Mouse (Mus musculus) right cerebral cortex, postnatal 36 days (tissue): ENCODE results near the gene Usp28.
"Not testable (repeated sequence)": the region's sequence is repeated elsewhere in the genome, so short reads cannot be mapped to it uniquely, and the experiment has no call there.

Experiments
- DNase-seq, 2 experiments: peaks; one replicate each; pipeline ENCODE4 v3.0.0; 2022; ENCODE audit warnings: low spot score in 2 of 2, mixed read lengths in 1 of 2

Usp28 gene

GRCm38 (mm10) chr9:48984845-48985707, at the start of gene Usp28:
Usp28 (plus strand) TSS chr9:48985375.
- DNase-seq = peak; percentile 95

DNA sequence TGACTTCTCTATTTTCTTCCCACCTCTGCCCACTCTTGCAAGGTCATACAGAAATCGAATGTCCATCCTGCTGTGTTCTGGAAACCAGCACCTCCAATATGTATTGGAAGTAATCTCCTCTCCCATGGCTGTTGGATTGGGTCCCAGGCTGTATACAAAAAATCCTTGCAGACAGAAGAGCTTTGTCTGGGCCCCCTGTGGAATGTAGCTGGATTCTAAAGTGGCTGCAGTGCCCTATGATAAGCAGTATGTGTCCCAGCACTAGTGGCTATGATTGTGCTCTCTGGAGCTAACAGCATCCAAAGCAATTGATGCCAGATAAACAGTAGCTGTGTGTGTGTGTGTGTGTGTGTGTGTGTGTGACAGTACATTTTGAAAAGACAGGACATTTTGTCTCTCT, 42.8 kb upstream of the Usp28 start:
- no peak for DNase-seq

DNA sequence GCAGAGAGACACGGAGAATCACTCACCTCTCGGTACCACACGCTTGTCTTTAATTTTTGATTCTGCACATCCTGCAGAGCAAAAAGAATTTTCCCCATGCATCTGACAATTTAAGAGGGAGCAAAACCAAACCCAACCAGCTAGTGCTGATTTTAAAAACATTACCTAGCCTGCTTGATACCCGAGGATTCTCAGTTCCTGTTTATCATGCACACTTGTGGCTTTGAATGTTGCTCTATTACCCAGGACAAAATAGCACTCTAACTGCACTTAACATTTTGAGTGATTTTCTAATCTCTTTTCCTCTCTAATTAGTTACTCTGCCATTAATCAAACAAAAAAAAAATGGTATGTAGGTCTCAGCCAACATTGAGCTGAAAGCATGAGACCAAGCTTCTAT, 37.6 kb upstream of the Usp28 start:
- DNase-seq = no peak

DNA sequence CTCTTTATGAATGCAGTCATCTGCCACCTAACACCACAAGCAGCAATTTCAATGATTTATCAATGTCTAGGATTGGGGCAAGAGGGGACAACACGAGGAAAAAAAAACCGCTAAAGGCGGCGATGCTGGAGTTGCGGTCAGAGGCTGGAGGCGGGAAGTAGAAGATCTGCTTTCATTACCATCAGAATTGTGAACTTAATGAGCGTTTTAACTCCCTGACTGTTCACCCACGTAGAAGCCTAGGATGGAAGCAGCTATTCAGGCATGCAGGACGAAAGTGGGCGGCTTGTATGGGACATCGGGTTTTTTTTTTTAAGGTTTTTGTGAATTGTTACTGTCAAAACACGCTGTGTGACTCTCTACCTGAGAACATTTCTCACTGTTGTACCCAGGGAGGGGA, 23.9 kb upstream of the Usp28 start:
- no peak for DNase-seq

- DNase-seq = no peak
Observed at GRCm38 (mm10) chr9:48962131-48962530, 23.0 kb upstream of the Usp28 start.

DNA sequence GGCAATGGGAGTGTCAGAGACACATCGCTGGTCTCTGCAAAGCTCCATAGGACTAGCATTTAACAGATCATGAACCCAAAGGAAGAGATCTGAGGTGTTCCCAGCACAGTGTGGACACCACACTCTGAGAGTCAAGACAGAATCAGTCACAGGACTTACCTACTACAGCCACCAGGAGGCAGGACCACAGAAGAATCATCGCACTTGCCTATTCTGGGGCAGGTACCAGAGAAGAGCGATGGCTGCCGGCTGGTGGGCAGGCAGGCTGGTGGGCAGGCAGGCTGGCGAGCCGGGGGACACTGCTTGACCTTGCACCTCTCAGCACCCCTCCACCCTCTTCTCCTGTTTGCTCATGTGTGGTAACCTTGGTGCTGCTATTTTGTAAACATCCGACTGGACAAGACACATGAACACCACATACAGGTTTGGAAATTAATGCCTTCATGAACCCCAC, 20.6 kb upstream of the Usp28 start, which contains the start of gene Htr3b:
TSS of gene Htr3b (minus strand) at position 404 of the 454 bp plus-strand sequence.
- DNase-seq = no peak

DNA sequence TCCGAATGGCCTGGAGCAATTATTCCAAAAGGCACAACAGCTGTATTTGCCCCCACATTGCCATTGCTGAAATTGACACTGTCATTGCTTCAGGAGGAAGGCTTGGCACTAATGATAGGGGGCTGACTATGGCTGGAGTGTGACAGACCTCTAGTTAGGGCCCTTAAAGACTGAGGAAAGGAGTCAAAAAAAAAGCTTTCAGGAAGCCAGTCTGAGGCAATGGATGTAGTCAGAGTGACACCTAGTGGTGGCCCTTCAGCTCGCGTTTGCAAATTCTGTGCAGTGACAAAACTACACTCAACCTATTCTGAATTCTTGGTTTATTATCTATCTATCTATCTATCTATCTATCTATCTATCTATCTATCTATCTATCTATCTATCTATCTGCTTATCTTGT, 12.7 kb upstream of the Usp28 start:
- DNase-seq = peak; percentile 34 to 40

- DNase-seq = no peak
Observed at GRCm38 (mm10) chr9:48976661-48977355, 8.4 kb upstream of the Usp28 start.

GRCm38 (mm10) chr9:48980371-48980770, 4.8 kb upstream of the Usp28 start:
- DNase-seq = no peak

DNA sequence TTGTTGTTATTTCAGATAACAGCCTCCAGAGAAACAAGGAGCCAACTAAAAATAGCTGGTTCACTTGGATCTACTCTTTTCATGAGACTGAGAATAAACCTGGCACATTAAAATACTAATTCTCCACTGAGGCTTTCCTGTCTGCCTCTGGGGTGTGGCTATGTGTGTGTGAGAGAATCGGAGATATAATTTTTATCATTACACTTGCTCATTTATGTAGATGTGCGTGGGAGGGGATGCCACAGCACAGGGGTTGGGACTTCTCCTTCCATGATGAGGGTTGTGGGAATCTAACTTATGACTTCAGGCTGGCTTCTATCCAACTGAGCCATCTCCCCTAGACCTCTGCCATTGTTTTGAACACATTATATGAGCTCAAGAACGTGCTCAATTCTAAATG, 4.4 kb upstream of the Usp28 start:
- DNase-seq = no peak

- DNase-seq = no peak
Observed at GRCm38 (mm10) chr9:48981827-48982226, 3.3 kb upstream of the Usp28 start.

DNA sequence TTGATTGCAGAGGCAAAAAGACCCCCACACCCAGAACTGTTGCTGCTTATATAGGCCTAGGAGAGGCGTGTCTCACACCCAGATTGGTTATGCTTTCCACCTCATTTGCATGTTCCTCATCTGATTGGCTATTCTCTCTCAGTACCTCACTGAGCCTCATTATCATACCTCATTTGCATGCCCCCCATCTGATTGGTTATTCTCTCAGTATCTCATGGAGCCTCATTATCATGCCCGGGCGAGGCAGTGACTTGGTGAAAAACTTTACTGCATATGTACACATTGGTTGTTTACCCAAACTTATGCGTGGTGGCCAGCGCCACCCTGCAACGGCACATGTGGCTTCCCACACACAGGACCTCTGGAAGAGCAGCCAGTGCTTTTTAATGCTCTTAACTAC, 1.4 kb upstream of the Usp28 start:
- not testable (repeated sequence) for DNase-seq

- DNase-seq = no peak
Observed at GRCm38 (mm10) chr9:48984320-48984844, 793 bp upstream of the Usp28 start.

DNA sequence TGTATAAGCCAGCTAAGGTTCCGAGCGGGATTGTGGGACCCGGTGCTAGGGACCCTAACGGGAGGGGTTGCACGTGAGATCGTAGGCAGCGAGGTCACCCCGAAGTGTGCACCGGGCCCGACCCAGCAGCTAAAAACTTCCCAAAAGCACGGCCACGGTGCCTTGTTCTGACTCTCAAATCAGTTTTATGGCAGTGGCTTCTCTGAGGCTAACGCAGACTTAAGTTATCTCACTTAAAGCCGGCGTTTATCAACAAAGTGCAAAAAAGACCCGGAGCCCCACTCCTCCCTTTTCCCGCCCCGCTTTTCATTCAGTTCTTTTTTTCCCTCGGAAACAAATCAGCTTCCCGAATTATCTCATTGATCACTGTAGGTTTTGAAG, 523 bp downstream of the Usp28 start:
- no peak for DNase-seq

- DNase-seq = no peak
Observed at GRCm38 (mm10) chr9:48986616-48987141, 1.5 kb downstream of the Usp28 start.

DNA sequence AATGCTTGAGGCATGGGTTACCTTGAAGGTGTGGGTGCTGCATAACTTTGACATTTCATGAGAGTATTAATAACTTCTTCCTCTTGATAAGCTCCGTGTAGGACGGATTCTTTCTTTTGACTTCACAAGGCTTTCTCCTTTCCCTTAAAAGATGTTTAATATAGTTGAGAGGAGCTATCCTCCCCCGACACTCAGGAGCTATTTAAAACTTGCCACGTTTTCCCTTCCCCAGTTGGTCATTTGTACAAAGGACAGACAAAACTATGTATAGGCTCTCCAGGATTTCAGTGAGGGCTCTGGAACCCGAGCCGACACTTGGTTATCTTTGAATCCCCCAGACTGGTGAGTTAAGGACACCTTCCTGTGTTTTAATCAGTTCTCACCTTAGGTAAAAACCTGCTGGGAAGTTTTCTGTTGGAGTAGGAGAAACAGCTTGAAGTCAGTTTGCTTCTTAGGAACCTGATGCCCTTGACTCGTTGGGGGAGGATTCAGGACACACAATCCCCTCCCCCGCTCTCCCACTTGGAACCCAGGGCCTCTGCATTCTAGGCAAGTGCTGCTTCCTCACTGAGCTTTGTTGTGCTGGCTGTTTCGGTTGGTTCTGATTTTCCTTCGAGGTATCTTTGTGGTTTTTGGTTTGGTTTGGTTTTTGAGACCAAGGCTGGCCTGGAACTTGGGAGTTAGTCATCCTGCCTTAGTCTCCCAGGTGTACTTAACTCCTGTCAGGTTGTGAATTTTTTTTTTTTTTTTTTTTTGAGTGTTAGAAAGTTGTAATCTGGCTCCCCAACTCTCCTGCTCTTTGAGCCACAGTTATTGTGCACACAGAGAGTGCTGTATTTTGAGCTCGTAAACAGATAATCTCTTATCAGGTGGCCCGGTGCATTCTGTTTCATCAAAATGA, 2.3 kb downstream of the Usp28 start:
- DNase-seq = no peak

GRCm38 (mm10) chr9:48991671-48992070, 6.5 kb downstream of the Usp28 start:
- no peak for DNase-seq

GRCm38 (mm10) chr9:48994779-48995178, 9.6 kb downstream of the Usp28 start:
- no peak for DNase-seq

DNA sequence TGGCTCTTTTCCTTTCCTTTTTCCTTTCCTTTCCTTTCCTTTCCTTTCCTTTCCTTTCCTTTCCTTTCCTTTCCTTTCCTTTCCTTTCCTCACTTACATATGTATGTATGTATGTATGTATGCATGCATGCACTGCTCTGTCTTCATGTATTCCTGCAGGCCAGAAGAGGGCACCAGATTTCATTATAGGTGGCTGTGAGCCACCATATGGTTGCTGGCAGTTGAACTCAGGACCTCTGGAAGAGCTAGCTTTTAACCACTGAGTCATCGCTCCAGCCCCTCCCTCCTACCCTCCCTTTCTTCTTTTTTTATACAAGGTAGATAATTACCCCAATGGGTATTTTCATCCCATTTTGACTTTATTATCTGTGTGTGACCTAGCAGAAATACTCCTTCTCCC, 10.6 kb downstream of the Usp28 start:
- DNase-seq = no peak

DNA sequence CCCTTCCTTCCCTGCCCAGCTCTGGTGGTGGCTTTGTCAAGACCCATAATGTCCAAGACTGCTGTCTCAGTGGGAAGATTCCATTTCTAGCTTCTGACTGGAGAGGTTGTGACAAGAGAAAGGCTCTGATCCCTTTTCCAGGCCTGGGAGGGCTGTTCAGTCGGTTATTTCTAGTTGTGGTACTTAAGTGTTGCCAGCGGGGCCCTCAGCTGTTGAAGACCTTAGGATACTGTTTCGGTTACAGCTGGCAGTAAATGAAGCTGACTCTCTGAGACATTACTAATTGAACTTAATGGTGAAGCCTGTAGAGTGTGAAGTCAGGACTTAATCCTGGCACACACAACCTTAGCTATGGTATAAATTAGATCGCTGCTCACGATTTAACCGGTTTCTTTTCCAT, 14.1 kb downstream of the Usp28 start:
- DNase-seq = no peak

GRCm38 (mm10) chr9:49015824-49016223, 30.6 kb downstream of the Usp28 start:
- DNase-seq = no peak
